Mouse (Mus musculus) cortical plate, adult 2 months (tissue): Measurements from ENCODE around the gene Vmn2r26. TPM values are rescaled to one million over a fixed set of nuclear protein-coding genes. Genes with fewer than 3 reads are reported as not detected.
"Not testable (repeated sequence)": the region's sequence is repeated elsewhere in the genome, so short reads cannot be mapped to it uniquely, and the experiment has no call there.

Source experiments
- H3K27ac ChIP-seq: fragments of 200-500 bp; 2 replicates; pipeline ENCODE4 v1.5.1; 2012; ENCODE audit warnings: low read length, control low read depth, inconsistent platforms; ENCODE audit not compliant: insufficient read depth
- H3K4me1 ChIP-seq: fragments of 200-500 bp; 2 replicates; pipeline ENCODE4 v1.6.1; 2011; ENCODE audit warnings: low read length; ENCODE audit not compliant: control insufficient read depth, insufficient read depth
- H3K4me3 ChIP-seq: fragments of 200-500 bp; 2 replicates; pipeline ENCODE4 v1.5.1; 2011; ENCODE audit warnings: mild to moderate bottlenecking, low read length, control low read depth; ENCODE audit not compliant: insufficient read depth
- CTCF ChIP-seq: fragments of 200-500 bp; IDR thresholded peaks from 2 replicates; pipeline ENCODE4 v1.5.1; 2011; ENCODE audit warnings: mild to moderate bottlenecking, control low read depth, low read length; ENCODE audit not compliant: insufficient read depth; ENCODE audit errors: extremely low read depth
- POLR2A ChIP-seq: fragments of 200-500 bp; IDR thresholded peaks from 2 replicates; pipeline ENCODE4 v1.6.1; 2011; ENCODE audit warnings: mild to moderate bottlenecking, low read length, control low read depth; ENCODE audit not compliant: insufficient read depth; ENCODE audit errors: extremely low read depth
- polyA plus RNA-seq: library from polyadenylated mRNA; depleted of rRNA; stranded (reverse); fragments of >200 nt; gene quantifications from 2 replicates; pipeline ENCODE4 v1.2.3, GENCODE M21; 2012; rRNA removed

Vmn2r26 gene
- not detected in 2 replicates for polyA plus RNA-seq

GRCm38 (mm10) chr6:124024268-124024667 lies at the start of gene Vmn2r26:
Vmn2r26 (plus strand) TSS chr6:124024568.
- not testable (repeated sequence) for H3K4me1 ChIP-seq, H3K27ac ChIP-seq, H3K4me3 ChIP-seq

GRCm38 (mm10) chr6:124020841-124021240 lies 3.5 kb upstream of the Vmn2r26 start:
- no peak for TF ChIP-seq CTCF
- TF ChIP-seq POLR2A = no peak
- H3K4me1 ChIP-seq = no peaks in the 10 kb centered on the region

DNA sequence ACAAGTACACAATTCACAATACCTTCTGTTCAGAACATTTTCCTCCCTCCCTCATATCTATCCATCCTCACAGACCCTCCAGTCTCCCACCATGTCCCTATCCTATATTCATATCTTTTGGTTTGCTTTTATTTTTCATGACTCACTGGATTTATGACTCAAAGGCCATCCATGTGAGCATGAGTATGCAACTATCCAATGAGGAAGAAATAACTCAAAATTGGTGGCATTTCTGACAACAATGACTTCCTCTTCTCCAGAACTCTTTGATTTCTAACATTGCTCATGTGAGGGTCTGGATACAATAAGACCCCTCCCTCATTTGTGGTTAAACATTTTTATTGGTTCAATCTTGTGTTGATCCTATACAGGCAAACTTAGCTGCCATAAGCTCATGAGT lies 24.0 kb downstream of the Vmn2r26 start:
- TF ChIP-seq POLR2A (no peak), CTCF (no peak)
- Histone ChIP-seq H3K4me1 (no peaks in the 10 kb centered on the region), H3K4me3 (no peak overlapping the region)

More at GRCm38 (mm10) chr6:124020841-124021240, 3.5 kb upstream of the Vmn2r26 start:
- H3K4me3 ChIP-seq = no peak overlapping the region
- no peak overlapping the region for H3K27ac ChIP-seq

GRCm38 (mm10) chr6:124053611-124054010 lies 29.2 kb downstream of the Vmn2r26 start:
- not testable (repeated sequence) for H3K4me3 ChIP-seq, H3K27ac ChIP-seq, H3K4me1 ChIP-seq

More for the DNA sequence above, 24.0 kb downstream of the Vmn2r26 start:
- H3K27ac ChIP-seq = no peak overlapping the region

DNA sequence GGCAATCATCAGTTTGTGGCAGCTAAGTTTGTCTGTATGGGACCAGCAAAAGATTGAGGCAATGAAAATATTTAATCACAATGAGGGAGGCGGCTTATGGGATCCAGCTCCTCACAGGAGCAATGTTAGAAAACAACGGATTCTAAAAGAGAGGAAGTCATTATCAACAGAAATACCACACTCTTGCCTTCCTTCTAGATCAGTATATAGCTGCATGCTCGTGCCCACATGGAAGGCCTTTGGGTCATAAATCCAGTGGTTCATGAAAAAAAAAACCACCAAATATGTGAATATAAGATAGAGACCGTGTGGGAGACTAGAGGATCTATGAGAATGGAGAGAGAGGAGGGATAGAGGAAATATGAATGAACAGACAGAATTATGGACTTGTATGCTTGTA lies 78.0 kb downstream of the Vmn2r26 start:
- Histone ChIP-seq H3K4me3 (no peak overlapping the region), H3K4me1 (no peaks in the 10 kb centered on the region), H3K27ac (no peak overlapping the region)
- no peak for TF ChIP-seq CTCF
- TF ChIP-seq POLR2A = no peak

Other genes with a start within 250 kb of the Vmn2r26 start
- not detected in 2 replicates for gene Vmn2r24, start 245.7 kb upstream of the Vmn2r26 start, polyA plus RNA-seq
- not detected in 2 replicates for gene Vmn2r25, start 171.1 kb upstream of the Vmn2r26 start, polyA plus RNA-seq
- gene Vmn2r27, start 207.3 kb downstream of the Vmn2r26 start, polyA plus RNA-seq = 0.04 TPM in 1 of 2 replicates, not detected in the other